In the genomic region with DNA sequence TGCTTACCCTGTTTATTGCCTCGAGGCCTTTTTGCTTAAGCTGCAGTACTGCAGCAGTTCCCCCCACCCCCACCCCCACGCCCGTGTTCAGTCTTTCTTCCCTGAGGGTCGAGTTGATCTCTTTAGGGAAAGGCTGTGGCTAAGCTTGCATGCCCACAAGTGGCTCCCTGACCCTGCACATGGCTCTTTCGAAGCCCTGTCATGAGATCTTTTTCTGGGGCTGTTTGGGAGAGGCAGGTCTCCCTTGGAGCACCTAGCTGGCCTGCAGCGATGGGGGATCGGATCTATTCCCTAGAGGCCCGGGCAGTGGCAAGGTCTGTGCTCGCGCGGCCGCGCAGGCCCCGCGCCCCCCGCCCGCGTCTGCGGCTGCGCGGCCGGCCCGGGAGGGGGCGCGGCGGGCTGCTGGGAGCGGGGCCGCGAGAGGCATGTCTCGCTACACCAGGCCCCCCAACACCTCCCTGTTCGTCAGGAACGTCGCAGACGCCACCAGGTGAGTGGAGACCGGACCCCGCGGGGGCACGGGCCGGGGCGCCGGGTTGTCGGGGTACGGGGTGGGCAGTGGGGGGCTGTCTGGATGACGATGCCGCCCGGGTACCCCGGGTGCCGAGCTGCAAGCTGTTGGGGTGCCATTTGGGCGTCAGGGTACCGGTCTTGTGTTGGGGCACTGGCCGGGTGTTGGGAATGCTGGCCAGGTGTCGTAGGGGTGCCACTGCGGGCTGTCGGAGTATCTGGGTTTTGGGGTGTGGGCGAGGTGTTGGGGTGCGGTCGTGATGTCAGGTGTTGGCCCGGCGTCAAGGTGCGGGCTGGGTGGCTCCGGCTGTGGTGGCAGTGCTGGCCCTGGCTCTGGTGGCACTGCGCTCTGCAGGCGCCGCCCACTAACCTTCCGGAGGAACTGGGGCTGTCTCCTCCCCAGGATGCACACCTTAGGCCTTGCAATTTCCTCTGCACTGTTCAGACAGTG, we compare ENCODE assay signal across 8 mouse cellular contexts. TPM values are rescaled to one million over a fixed set of nuclear protein-coding genes. Genes with fewer than 3 reads are reported as not detected.
DNase-seq lines count a peak whose midpoint lies in the region; ATAC-seq and TF ChIP-seq lines count a peak whose summit lies in the region.

A gene (plus strand): TSS at position 111 of the 961 bp plus-strand sequence.

- H3K4me3 ChIP-seq in heart, adult 2 months = peak within 1 kb of the TSS; percentile 43
- peak within 1 kb of the TSS; percentile 89 for H3K4me3 ChIP-seq in forebrain, embryonic 15.5 days
- peak within 1 kb of the TSS; percentile 66 for H3K4me3 ChIP-seq in kidney, embryonic 15.5 days (replicated peaks)
- H3K4me3 ChIP-seq in liver, embryonic 11.5 days (ENCODE audit: low read depth, low read length) = peak within 1 kb of the TSS; percentile 61
- H3K4me3 ChIP-seq in testis, adult 2 months (ENCODE audit: control insufficient read depth, low read depth, low read length) = peak within 1 kb of the TSS; percentile 72

- H3K79me2 ChIP-seq in heart, adult 2 months (replicated peaks; ENCODE audit: control insufficient read depth, insufficient read depth, low read length) = no peaks in the 10 kb centered on the region

- peak within 1 kb of the TSS; percentile 48 for H3K9ac ChIP-seq in heart, adult 2 months (ENCODE audit: low read depth, low read length)
- peak within 1 kb of the TSS; percentile 93 for H3K9ac ChIP-seq in forebrain, embryonic 15.5 days (replicated peaks)
- peak within 1 kb of the TSS; percentile 69 for H3K9ac ChIP-seq in kidney, embryonic 15.5 days
- peak within 1 kb of the TSS; percentile 63 for H3K9ac ChIP-seq in liver, embryonic 11.5 days (ENCODE audit: low read depth, low read length)

- no peaks in the 10 kb centered on the region for H3K4me1 ChIP-seq in heart, adult 2 months (ENCODE audit: control insufficient read depth, insufficient read depth, low read length)
- H3K4me1 ChIP-seq in forebrain, embryonic 15.5 days = peaks cover 20% of the 10 kb centered on the region
- H3K4me1 ChIP-seq in kidney, embryonic 15.5 days = peaks cover 13% of the 10 kb centered on the region
- 0 out of 2 replicates have a peak, but pooled peaks cover 4% of the 10 kb centered on the region for H3K4me1 ChIP-seq in liver, embryonic 11.5 days (replicated peaks; ENCODE audit: control insufficient read depth, insufficient read depth, low read length)
- H3K4me1 ChIP-seq in testis, adult 2 months (ENCODE audit: control insufficient read depth, insufficient read depth, low read length) = peaks cover 11% of the 10 kb centered on the region

- H3K27me3 ChIP-seq in heart, adult 2 months (ENCODE audit: control insufficient read depth, insufficient read depth, low read length) = peaks cover 3% of the 10 kb centered on the region; the same call in 1 of the 2 replicates
- H3K27me3 ChIP-seq in forebrain, embryonic 15.5 days = no peaks in the 10 kb centered on the region
- H3K27me3 ChIP-seq in kidney, embryonic 15.5 days = peaks cover 3% of the 10 kb centered on the region; the same call in 1 of the 2 replicates
- H3K27me3 ChIP-seq in liver, embryonic 11.5 days (replicated peaks; ENCODE audit: control insufficient read depth, insufficient read depth, low read length) = peaks cover 13% of the 10 kb centered on the region
- no peaks in the 10 kb centered on the region for H3K27me3 ChIP-seq in testis, adult 2 months (ENCODE audit: control insufficient read depth, insufficient read depth, low read length)

- H3K36me3 ChIP-seq in heart, adult 2 months (ENCODE audit: control insufficient read depth, insufficient read depth, low read length) = no peaks in the 10 kb centered on the region
- no peaks in the 10 kb centered on the region for H3K36me3 ChIP-seq in forebrain, embryonic 15.5 days
- H3K36me3 ChIP-seq in kidney, embryonic 15.5 days = no peaks in the 10 kb centered on the region
- H3K36me3 ChIP-seq in liver, embryonic 11.5 days (ENCODE audit: control insufficient read depth, insufficient read depth, low read length) = no peaks in the 10 kb centered on the region
- H3K36me3 ChIP-seq in testis, adult 2 months (ENCODE audit: control insufficient read depth, insufficient read depth, low read length) = no peaks in the 10 kb centered on the region

- peak within 1 kb of the TSS; percentile 87 for H3K4me2 ChIP-seq in forebrain, embryonic 15.5 days (replicated peaks)
- H3K4me2 ChIP-seq in kidney, embryonic 15.5 days = peak within 1 kb of the TSS; percentile 100
- peak within 1 kb of the TSS; percentile 98 for H3K4me2 ChIP-seq in liver, embryonic 11.5 days

- intact Hi-C loops in heart, adult 2 months (cut with DNase I) = loop anchor here (2.0 to 5.0 kb wide), 2 partner anchors 62 to 84 kb away; no protein-coding TSS in a partner anchor
- intact Hi-C loops in heart, postnatal 25 days (cut with DNase I) = loop anchor here (2.0 kb wide), 1 partner anchor 84 kb away; no protein-coding TSS in a partner anchor

- H3K9me3 ChIP-seq in forebrain, embryonic 15.5 days = no peaks in the 10 kb centered on the region
- no peaks in the 10 kb centered on the region for H3K9me3 ChIP-seq in kidney, embryonic 15.5 days (replicated peaks)
- H3K9me3 ChIP-seq in liver, embryonic 11.5 days (ENCODE audit: control insufficient read depth, low read length) = no peaks in the 10 kb centered on the region

- WGBS in heart, adult 2 months = 5% methylated on average over 65 of the region's 65 CpGs
- WGBS in forebrain, embryonic 15.5 days = under 1% methylated on average over 61 of the region's 65 CpGs
- 2% methylated on average over 65 of the region's 65 CpGs for WGBS in kidney, embryonic 15.5 days
- 4% methylated on average over 65 of the region's 65 CpGs for WGBS in liver, embryonic 11.5 days

- peak; percentile 29 for TF ChIP-seq CTCF in heart, adult 2 months (IDR thresholded peaks at IDR 0.05)
- TF ChIP-seq CTCF in testis, adult 2 months (IDR thresholded peaks at IDR 0.05; ENCODE audit: control insufficient read depth, insufficient read depth, insufficient replicate concordance, low read depth, low read length) = no peak

- TF ChIP-seq EP300 in heart, adult 2 months (IDR thresholded peaks at IDR 0.05; ENCODE audit: insufficient read depth, low read depth, low read length) = no peak

- ATAC-seq in forebrain, embryonic 15.5 days (replicated peaks) = peak; percentile 90
- ATAC-seq in kidney, embryonic 15.5 days (replicated peaks; ENCODE audit: low FRiP score) = peak; percentile 80
- 0 out of 2 replicates have a peak, but pooled peaks have one; percentile 15 for ATAC-seq in liver, embryonic 11.5 days (replicated peaks; ENCODE audit: low FRiP score)

- peak in 1 of 2 experiments; percentile 10 for DNase-seq in heart, adult 2 months
- DNase-seq in heart, postnatal 25 days (ENCODE audit: low spot score) = no peak
- DNase-seq in cerebellum, adult 11-12 months = peak; percentile 80
- DNase-seq in liver, embryonic 11.5 days (ENCODE audit: low spot score) = peak; percentile 41
- peak; percentile 2 to 28 for DNase-seq in natural killer cell, adult 2 months (ENCODE audit: low spot score in 2 of 2)

- TF ChIP-seq POLR2A in heart, adult 2 months (IDR thresholded peaks at IDR 0.05; ENCODE audit: insufficient read depth, low read depth, low read length) = no peak
- no peak for TF ChIP-seq POLR2A in testis, adult 2 months (IDR thresholded peaks at IDR 0.05; ENCODE audit: control insufficient read depth, low read depth, low read length)

- no peak within 1 kb of the TSS for H3K27ac ChIP-seq in heart, adult 2 months
- H3K27ac ChIP-seq in forebrain, embryonic 15.5 days (replicated peaks) = peak within 1 kb of the TSS; percentile 80
- H3K27ac ChIP-seq in kidney, embryonic 15.5 days = 0 out of 2 replicates have a peak within 1 kb of the TSS, but pooled peaks have one; percentile 6
- no peak within 1 kb of the TSS for H3K27ac ChIP-seq in liver, embryonic 11.5 days (ENCODE audit: low read depth, low read length)
- no peak within 1 kb of the TSS for H3K27ac ChIP-seq in testis, adult 2 months (ENCODE audit: control insufficient read depth, insufficient read depth, low read depth, low read length)

RNA-seq across cellular contexts. Expression of the gene that starts here (rescaled TPM):
- not detected for total RNA-seq in heart, adult 2 months (2021)
- polyA plus RNA-seq in heart, adult 2 months (2012; rRNA removed) = not detected in 2 replicates
- total RNA-seq in heart, postnatal 25 days (2021) = not detected
- 30.9 and 33.9 TPM in 2 replicates for polyA plus RNA-seq in forebrain, embryonic 15.5 days (2015; fragmentation: Nextera tagmentation; extraction: Ambion mirVana)
- 4.7 and 5.1 TPM in 2 replicates for polyA plus RNA-seq in kidney, embryonic 15.5 days (2015; fragmentation: Nextera tagmentation; extraction: Ambion mirVana)
- 0.73 and 1.6 TPM in 2 replicates for polyA plus RNA-seq in liver, embryonic 11.5 days (2014; fragmentation: Nextera tagmentation; extraction: Ambion mirVana)
- 1.6 and 2.5 TPM in 2 replicates for polyA plus RNA-seq in testis, adult 2 months (2012; rRNA removed)

Comparison
In these comparisons a context has a peak if more than half of its experiments do, and no peak if none do; other contexts are left out.
1. H3K27ac ChIP-seq: peak in forebrain, embryonic 15.5 days (single experiment) and kidney, embryonic 15.5 days (single experiment); none in heart, adult 2 months (single experiment), liver, embryonic 11.5 days (single experiment) and testis, adult 2 months (single experiment).
2. ATAC-seq: peak in every context shown above with its lines; median percentile 90 in forebrain, embryonic 15.5 days; 80 in kidney, embryonic 15.5 days; 15 in liver, embryonic 11.5 days.
3. Peak in every context shown above with its lines, with median percentiles within 50 percentile points of each other: H3K4me3 ChIP-seq, H3K9ac ChIP-seq and H3K4me2 ChIP-seq.